Mouse (Mus musculus) limb, embryonic 15.5 days (tissue): ENCODE measurements at regions not wholly inside any gene's neighbourhood (a gene's known extent, or its start where the extent isn't known, plus 50 kb on each side); places are given as distances from the start of the nearest gene placed in this dataset.

Experiments
- ATAC-seq: fragments of 200-750 bp; cut with Nextera tagmentation; 2 replicates; pipeline ENCODE4 v1.8.0; 2017; ENCODE audit warnings: low read depth, moderate TSS enrichment; ENCODE audit not compliant: insufficient number of reproducible peaks, low FRiP score, low TSS enrichment
- H3K27ac ChIP-seq: fragments of 300-500 bp; sonication (generic); 2 replicates; pipeline ENCODE4 v1.5.1; 2015; ENCODE audit warnings: moderate library complexity, mild to moderate bottlenecking, inconsistent platforms
- H3K27me3 ChIP-seq: fragments of 300-500 bp; sonication (generic); 2 replicates; pipeline ENCODE4 v1.6.1; 2015; ENCODE audit warnings: inconsistent platforms
- H3K36me3 ChIP-seq: fragments of 300-500 bp; sonication (generic); 2 replicates; pipeline ENCODE4 v1.6.1; 2015; ENCODE audit warnings: inconsistent platforms
- H3K4me1 ChIP-seq: fragments of 300-500 bp; sonication (generic); 2 replicates; pipeline ENCODE4 v1.6.1; 2015; ENCODE audit warnings: inconsistent platforms
- H3K4me2 ChIP-seq: fragments of 300-500 bp; sonication (generic); 2 replicates; pipeline ENCODE4 v1.6.1; 2015; ENCODE audit warnings: mild to moderate bottlenecking, inconsistent platforms
- H3K4me3 ChIP-seq: fragments of 300-500 bp; sonication (generic); 2 replicates; pipeline ENCODE4 v1.5.1; 2015; ENCODE audit warnings: mild to moderate bottlenecking, inconsistent platforms
- H3K9ac ChIP-seq: fragments of 300-500 bp; sonication (generic); 2 replicates; pipeline ENCODE4 v1.6.1; 2015; ENCODE audit warnings: inconsistent platforms
- H3K9me3 ChIP-seq: fragments of 300-500 bp; sonication (generic); 2 replicates; pipeline ENCODE4 v1.6.1; 2016; ENCODE audit warnings: inconsistent platforms
- WGBS: fragments of 180-500 bp; shearing (Covaris S2); methylation state at CpG from one replicate; pipeline ENCODE4 v1.1.7; 2015; 5-methylcytosine and 5-hydroxymethylcytosine counted together

DNA sequence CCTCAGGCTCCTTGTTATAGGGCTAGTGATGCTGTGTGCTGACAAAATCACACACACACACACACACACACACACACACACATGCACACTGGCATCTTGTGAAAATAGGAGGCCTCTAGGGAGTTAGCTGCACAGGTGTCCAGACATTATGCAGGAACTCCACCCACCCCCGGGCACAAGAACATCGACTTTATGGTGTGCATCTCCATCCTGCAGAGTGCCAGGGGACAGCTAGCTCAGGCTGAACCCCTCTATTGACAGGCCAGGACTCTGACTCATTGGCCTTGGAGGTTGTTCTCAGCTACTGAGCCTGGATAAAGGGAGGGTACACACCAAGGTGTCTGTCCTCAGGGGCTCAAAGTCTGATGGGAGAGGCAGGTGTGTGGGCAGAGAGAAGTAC is 260.9 kb downstream of the Matn1 start:
- H3K36me3 ChIP-seq, result no peaks in the 10 kb centered on the region
- H3K4me2 ChIP-seq, result no peak overlapping the region
- no peak overlapping the region for H3K9ac ChIP-seq
- ATAC-seq, result no peak
- no peaks in the 10 kb centered on the region for H3K27me3 ChIP-seq
- peaks cover 5% of the 10 kb centered on the region for H3K4me1 ChIP-seq
- H3K27ac ChIP-seq, result no peak overlapping the region
- H3K4me3 ChIP-seq, result no peak overlapping the region
- H3K9me3 ChIP-seq, result no peaks in the 10 kb centered on the region
- WGBS, result 77% methylated on average over 2 of the region's 2 CpGs

DNA sequence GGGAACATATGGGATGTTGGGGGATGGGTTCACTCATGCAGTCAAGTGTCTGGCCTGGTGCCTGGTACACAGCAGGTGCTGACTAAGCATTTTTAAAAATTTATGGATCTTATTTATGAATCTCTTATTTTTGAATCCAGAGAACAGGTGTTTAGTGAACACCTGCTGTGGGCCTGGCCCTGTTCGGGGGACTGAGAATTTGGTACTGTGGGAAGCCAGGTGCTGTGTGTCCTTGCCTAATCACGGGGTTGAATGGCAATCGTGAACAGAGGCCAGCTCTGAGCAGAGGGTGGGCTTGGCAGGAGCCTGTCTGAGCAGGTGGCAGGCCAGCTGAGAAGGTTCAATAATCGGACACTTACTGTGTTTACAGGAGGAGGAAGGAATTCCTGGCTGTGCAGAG is 261.5 kb downstream of the Matn1 start:
- Histone ChIP-seq H3K36me3 (no peaks in the 10 kb centered on the region), H3K4me1 (peaks cover 5% of the 10 kb centered on the region), H3K27me3 (no peaks in the 10 kb centered on the region), H3K9ac (no peak overlapping the region), H3K4me3 (no peak overlapping the region), H3K9me3 (no peaks in the 10 kb centered on the region), H3K27ac (no peak overlapping the region), H3K4me2 (no peak overlapping the region)
- no peak for ATAC-seq
- 47% methylated on average over 4 of the region's 4 CpGs for WGBS

GRCm38 (mm10) chr4:131206181-131206885 is 262.1 kb downstream of the Matn1 start:
- Histone ChIP-seq H3K4me2 (no peak overlapping the region), H3K36me3 (no peaks in the 10 kb centered on the region), H3K4me3 (no peak overlapping the region), H3K9me3 (no peaks in the 10 kb centered on the region), H3K4me1 (peaks cover 5% of the 10 kb centered on the region), H3K27me3 (no peaks in the 10 kb centered on the region), H3K27ac (no peak overlapping the region), H3K9ac (no peak overlapping the region)
- WGBS, result 73% methylated on average over 8 of the region's 8 CpGs
- ATAC-seq, result no peak

DNA sequence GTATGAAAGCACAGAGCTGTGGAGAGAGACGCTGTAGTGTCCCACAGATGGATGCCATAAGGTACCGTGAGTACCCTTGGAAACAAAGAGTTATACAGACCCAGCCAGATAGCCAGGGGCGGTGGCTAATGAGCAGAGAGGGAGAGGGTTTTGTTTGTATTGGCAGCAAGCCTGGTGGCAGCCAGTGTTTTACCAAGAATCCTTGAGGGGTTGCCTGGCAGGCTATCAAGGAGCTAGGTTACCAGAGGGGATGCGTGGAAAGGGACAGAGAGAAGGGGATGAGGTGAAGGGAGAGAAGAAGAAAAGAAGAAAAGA is 262.7 kb downstream of the Matn1 start:
- H3K4me1 ChIP-seq, result peaks cover 5% of the 10 kb centered on the region
- WGBS, result 37% methylated on average over 4 of the region's 4 CpGs
- no peaks in the 10 kb centered on the region for H3K27me3 ChIP-seq
- H3K4me2 ChIP-seq, result no peak overlapping the region
- no peak overlapping the region for H3K9ac ChIP-seq
- no peak for ATAC-seq
- no peak overlapping the region for H3K4me3 ChIP-seq
- no peaks in the 10 kb centered on the region for H3K36me3 ChIP-seq
- no peaks in the 10 kb centered on the region for H3K9me3 ChIP-seq
- H3K27ac ChIP-seq, result no peak overlapping the region

DNA sequence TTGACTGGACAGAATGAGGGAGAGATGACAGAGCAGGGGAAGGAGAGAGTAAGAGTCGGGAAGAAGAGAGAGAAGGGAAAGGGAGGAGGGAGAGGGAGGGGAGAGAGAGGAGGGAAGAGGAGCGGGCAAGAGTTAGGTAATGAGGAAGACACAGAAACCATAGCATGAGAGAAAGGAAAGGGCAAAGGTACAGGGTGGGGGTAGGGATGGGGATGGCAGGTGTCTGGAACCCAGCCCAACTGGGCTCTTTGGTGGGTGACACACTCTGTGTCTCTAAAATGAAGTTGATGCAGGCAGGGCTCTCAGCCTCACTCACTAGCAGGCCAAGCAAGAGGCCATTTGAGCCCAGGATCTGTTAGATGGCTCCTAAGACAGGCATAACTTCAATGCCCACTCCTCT is 263.1 kb downstream of the Matn1 start:
- no peaks in the 10 kb centered on the region for H3K9me3 ChIP-seq
- no peak for ATAC-seq
- no peaks in the 10 kb centered on the region for H3K36me3 ChIP-seq
- 62% methylated on average over 2 of the region's 2 CpGs for WGBS
- no peak overlapping the region for H3K27ac ChIP-seq
- H3K4me1 ChIP-seq, result peaks cover 5% of the 10 kb centered on the region
- no peak overlapping the region for H3K4me2 ChIP-seq
- no peaks in the 10 kb centered on the region for H3K27me3 ChIP-seq
- no peak overlapping the region for H3K9ac ChIP-seq
- H3K4me3 ChIP-seq, result no peak overlapping the region

DNA sequence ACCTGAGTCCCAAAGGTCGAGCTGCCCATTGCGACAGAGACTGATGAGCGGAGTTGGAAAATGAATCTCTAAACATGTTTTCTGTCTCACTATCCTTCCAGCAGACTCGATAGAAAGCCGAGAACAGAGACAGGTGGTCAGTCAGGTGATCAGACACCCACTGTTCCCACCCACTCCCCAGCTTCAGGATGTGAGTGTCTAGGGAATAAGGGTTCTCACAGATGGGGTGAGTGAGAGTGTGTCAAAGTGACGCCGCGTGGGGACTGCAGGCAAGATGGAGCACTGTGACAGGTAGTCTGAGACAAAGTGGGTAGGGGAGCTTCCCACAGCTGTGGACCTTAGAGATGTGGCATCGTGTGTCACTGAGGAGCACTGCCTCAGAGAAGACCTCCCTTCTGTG is 264.0 kb downstream of the Matn1 start:
- no peaks in the 10 kb centered on the region for H3K36me3 ChIP-seq
- H3K9ac ChIP-seq, result no peak overlapping the region
- H3K27ac ChIP-seq, result no peak overlapping the region
- no peaks in the 10 kb centered on the region for H3K27me3 ChIP-seq
- no peaks in the 10 kb centered on the region for H3K9me3 ChIP-seq
- peaks cover 3% of the 10 kb centered on the region for H3K4me1 ChIP-seq
- ATAC-seq, result no peak
- no peak overlapping the region for H3K4me3 ChIP-seq
- H3K4me2 ChIP-seq, result no peak overlapping the region
- 75% methylated on average over 9 of the region's 9 CpGs for WGBS

DNA sequence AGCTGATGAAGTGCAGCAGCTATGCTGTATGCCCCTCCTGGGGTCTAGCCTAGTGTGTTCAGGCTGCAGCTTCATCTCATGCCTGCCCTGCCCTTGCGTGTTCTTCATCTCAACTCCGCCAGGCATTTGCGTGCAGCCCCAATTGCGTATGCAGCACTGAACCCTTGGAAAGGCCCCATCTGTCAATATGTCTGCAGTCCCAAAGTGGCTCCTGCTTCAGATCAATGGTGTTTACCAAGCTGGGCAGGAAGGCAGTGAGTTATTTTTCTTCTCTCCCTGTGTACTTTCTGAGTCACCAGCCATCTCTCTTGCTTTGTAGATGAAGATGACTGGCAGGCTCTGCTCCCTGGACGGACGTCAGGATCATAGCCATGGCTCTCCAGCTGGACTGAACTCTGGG is 264.5 kb downstream of the Matn1 start:
- no peak overlapping the region for H3K4me3 ChIP-seq
- ATAC-seq, result no peak

GRCm38 (mm10) chr4:131212711-131213110 is 268.5 kb downstream of the Matn1 start:
- WGBS, result 56% methylated on average over 4 of the region's 4 CpGs
- Histone ChIP-seq H3K4me2 (no peak overlapping the region), H3K4me3 (no peak overlapping the region), H3K36me3 (no peaks in the 10 kb centered on the region), H3K9ac (no peak overlapping the region), H3K27me3 (no peaks in the 10 kb centered on the region), H3K27ac (no peak overlapping the region), H3K4me1 (peaks cover 4% of the 10 kb centered on the region; the same call in 1 of the 2 replicates), H3K9me3 (no peaks in the 10 kb centered on the region)
- ATAC-seq, result no peak

More for the DNA sequence above, 264.5 kb downstream of the Matn1 start:
- peaks cover 3% of the 10 kb centered on the region for H3K4me1 ChIP-seq
- no peaks in the 10 kb centered on the region for H3K27me3 ChIP-seq
- H3K4me2 ChIP-seq, result no peak overlapping the region
- H3K27ac ChIP-seq, result no peak overlapping the region
- WGBS, result 81% methylated on average over 6 of the region's 6 CpGs
- no peak overlapping the region for H3K9ac ChIP-seq
- no peaks in the 10 kb centered on the region for H3K9me3 ChIP-seq
- no peaks in the 10 kb centered on the region for H3K36me3 ChIP-seq

GRCm38 (mm10) chr4:131215682-131216081 is 271.5 kb downstream of the Matn1 start:
- Histone ChIP-seq H3K4me2 (no peak overlapping the region), H3K4me1 (peaks cover 8% of the 10 kb centered on the region; the same call in 1 of the 2 replicates), H3K9ac (no peak overlapping the region), H3K36me3 (no peaks in the 10 kb centered on the region), H3K27ac (no peak overlapping the region), H3K27me3 (no peaks in the 10 kb centered on the region), H3K4me3 (no peak overlapping the region), H3K9me3 (no peaks in the 10 kb centered on the region)
- ATAC-seq, result no peak
- 83% methylated on average over 10 of the region's 11 CpGs for WGBS

GRCm38 (mm10) chr4:131216361-131216760 is 272.2 kb downstream of the Matn1 start:
- H3K36me3 ChIP-seq, result no peaks in the 10 kb centered on the region
- ATAC-seq, result no peak
- WGBS, result 74% methylated on average over 3 of the region's 3 CpGs

GRCm38 (mm10) chr4:131217083-131217482 is 272.9 kb downstream of the Matn1 start:
- no peaks in the 10 kb centered on the region for H3K9me3 ChIP-seq
- peaks cover 8% of the 10 kb centered on the region; the same call in 1 of the 2 replicates for H3K4me1 ChIP-seq
- ATAC-seq, result no peak
- no peak overlapping the region for H3K4me3 ChIP-seq
- WGBS, result 83% methylated on average over 4 of the region's 4 CpGs
- H3K36me3 ChIP-seq, result no peaks in the 10 kb centered on the region
- H3K27ac ChIP-seq, result no peak overlapping the region
- H3K9ac ChIP-seq, result no peak overlapping the region
- no peak overlapping the region for H3K4me2 ChIP-seq
- no peaks in the 10 kb centered on the region for H3K27me3 ChIP-seq

More at GRCm38 (mm10) chr4:131216361-131216760, 272.2 kb downstream of the Matn1 start:
- Histone ChIP-seq H3K4me3 (no peak overlapping the region), H3K4me1 (peaks cover 8% of the 10 kb centered on the region; the same call in 1 of the 2 replicates), H3K4me2 (no peak overlapping the region), H3K27ac (no peak overlapping the region), H3K27me3 (no peaks in the 10 kb centered on the region), H3K9ac (no peak overlapping the region), H3K9me3 (no peaks in the 10 kb centered on the region)

DNA sequence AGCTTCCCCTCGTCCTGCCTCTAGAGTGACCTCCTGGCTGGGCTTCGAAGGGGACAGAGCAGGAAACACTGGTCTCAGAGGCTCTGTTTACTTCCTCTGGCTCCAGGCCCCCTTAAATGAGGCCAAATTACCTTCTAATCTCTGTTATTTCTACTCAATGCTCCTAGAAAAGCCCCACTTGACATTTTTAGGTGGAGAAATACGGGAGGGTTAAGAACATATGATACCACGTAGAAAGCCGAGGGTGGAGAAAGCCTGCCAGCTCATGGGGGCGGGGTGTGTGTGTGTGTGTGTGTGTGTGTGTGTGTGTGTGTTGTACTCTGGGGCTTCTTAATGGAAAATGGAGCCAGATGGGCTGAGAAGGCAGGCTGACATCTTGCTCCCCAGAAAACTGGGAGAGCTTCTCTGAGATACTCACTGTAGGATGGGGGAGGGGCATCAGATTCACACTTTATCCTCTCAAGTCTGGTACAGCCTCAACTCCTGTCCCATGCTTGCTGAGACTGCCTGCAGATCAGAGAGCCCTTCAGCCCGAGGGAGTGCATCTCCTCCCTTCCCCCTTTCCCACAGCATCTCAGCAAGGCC is 273.5 kb downstream of the Matn1 start:
- no peaks in the 10 kb centered on the region for H3K36me3 ChIP-seq
- 27% methylated on average over 7 of the region's 7 CpGs for WGBS
- no peak overlapping the region for H3K4me3 ChIP-seq
- H3K9me3 ChIP-seq, result no peaks in the 10 kb centered on the region
- no peak overlapping the region for H3K4me2 ChIP-seq
- ATAC-seq, result no peak
- H3K27ac ChIP-seq, result no peak overlapping the region
- peaks cover 8% of the 10 kb centered on the region; the same call in 1 of the 2 replicates for H3K4me1 ChIP-seq
- no peak overlapping the region for H3K9ac ChIP-seq
- H3K27me3 ChIP-seq, result no peaks in the 10 kb centered on the region
